In the genomic region with DNA sequence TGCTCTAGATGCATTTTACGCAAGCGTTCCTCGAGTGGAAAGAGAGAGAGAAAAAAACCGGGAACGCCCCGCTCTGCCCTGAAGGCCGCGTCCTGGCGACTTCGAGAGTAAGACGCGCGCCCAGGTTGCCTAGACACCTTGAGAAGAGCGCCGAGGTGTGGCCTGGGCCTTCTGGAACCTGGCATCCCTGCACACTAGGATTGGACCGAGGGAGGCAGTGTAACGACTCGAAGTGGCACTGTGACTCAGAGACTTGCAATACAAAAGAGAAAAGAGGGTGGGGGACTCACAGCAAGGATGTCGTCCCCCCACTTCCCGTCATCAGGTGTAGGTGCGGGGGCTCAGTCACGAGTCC, we compare ENCODE assay signal across 9 mouse cellular contexts. TPM values are rescaled to one million over a fixed set of nuclear protein-coding genes. Genes with fewer than 3 reads are reported as not detected.
DNase-seq lines count a peak whose midpoint lies in the region; ATAC-seq and TF ChIP-seq lines count a peak whose summit lies in the region.
"Had no signal": no experiment of that assay in that cellular context is flagged by ENCODE, and none has a peak within 500 bp of the region (broad histone marks: within the 10 kb centered on the region; RNA-seq: fewer than 3 reads in every experiment).

No protein-coding gene starts in this region.

- H3K4me1 ChIP-seq in ES-Bruce4 (ENCODE audit: control insufficient read depth, insufficient read depth, low read length): peaks cover 3% of the 10 kb centered on the region
- H3K4me1 ChIP-seq in hindbrain, embryonic 16.5 days (ENCODE audit: control insufficient read depth, insufficient read depth, low read depth, low read length): peaks cover 25% of the 10 kb centered on the region

- peak overlapping the region; percentile 34 for H3K4me2 ChIP-seq in hindbrain, embryonic 16.5 days (ENCODE audit: low read length)

- H3K27me3 ChIP-seq in ES-Bruce4 (ENCODE audit: control insufficient read depth, insufficient read depth, low read length, poor library complexity, severe bottlenecking): peaks cover 7% of the 10 kb centered on the region; the same call in 1 of the 2 replicates
- H3K27me3 ChIP-seq in hindbrain, embryonic 16.5 days (replicated peaks; ENCODE audit: control insufficient read depth, insufficient read depth, low read length): peaks cover 43% of the 10 kb centered on the region

- no peak overlapping the region for H3K9ac ChIP-seq in ES-Bruce4 (ENCODE audit: low read depth, poor library complexity, severe bottlenecking)
- no peak overlapping the region for H3K9ac ChIP-seq in hindbrain, embryonic 16.5 days (ENCODE audit: low read depth, low read length)

- 5% methylated on average over 22 of the region's 22 CpGs for WGBS in hindbrain, embryonic 16.5 days

- TF ChIP-seq CTCF in ES-Bruce4 (IDR thresholded peaks at IDR 0.05; ENCODE audit: low read depth, low read length): no peak

- H3K27ac ChIP-seq in ES-Bruce4 (ENCODE audit: insufficient read depth, low read length): no peak overlapping the region
- no peak overlapping the region for H3K27ac ChIP-seq in hindbrain, embryonic 16.5 days (ENCODE audit: low read depth, low read length)

- no peaks in the 10 kb centered on the region for H3K9me3 ChIP-seq in ES-Bruce4 (replicated peaks; ENCODE audit: control insufficient read depth, insufficient read depth, low read length, poor library complexity, severe bottlenecking)
- no peaks in the 10 kb centered on the region for H3K9me3 ChIP-seq in hindbrain, embryonic 16.5 days (ENCODE audit: control insufficient read depth, low read length)

- DNase-seq in ZHBTc4 (ENCODE audit: low read depth, low spot score): peak; percentile 60
- peak; percentile 28 for DNase-seq in lung, postnatal 14 days
- DNase-seq in ovary, adult 18-20 months (ENCODE audit: low spot score): no peak
- DNase-seq in c-Kit-positive CD71-positive TER-119-positive erythroid progenitor cells, embryonic 14.5 days (ENCODE audit: low spot score): no peak
- DNase-seq in cerebellum, postnatal 4 days (ENCODE audit: low spot score in 2 of 2): no peak
- no peak for DNase-seq in layer of hippocampus, postnatal 14 days (ENCODE audit: low spot score in 2 of 2)
- DNase-seq: gastrocnemius, postnatal 10 days had no signal

- peak overlapping the region; percentile 13 for H3K4me3 ChIP-seq in ES-Bruce4 (ENCODE audit: low read depth, low read length)
- H3K4me3 ChIP-seq in hindbrain, embryonic 16.5 days (ENCODE audit: low read length): peak overlapping the region; percentile 3; the same call in 1 of the 2 replicates

- no peak for ATAC-seq in hindbrain, embryonic 16.5 days

- no peak for TF ChIP-seq EP300 in ES-Bruce4 (IDR thresholded peaks at IDR 0.05; ENCODE audit: insufficient read depth, low read depth, low read length)

- TF ChIP-seq POLR2A in ES-Bruce4 (IDR thresholded peaks at IDR 0.05; ENCODE audit: insufficient read depth, low read length): no peak

- no peaks in the 10 kb centered on the region for H3K36me3 ChIP-seq in ES-Bruce4 (ENCODE audit: control insufficient read depth, insufficient read depth, low read length, poor library complexity, severe bottlenecking)
- H3K36me3 ChIP-seq in hindbrain, embryonic 16.5 days (ENCODE audit: control insufficient read depth, insufficient read depth, low read length): no peaks in the 10 kb centered on the region

RNA-seq across cellular contexts. Expression of a gene that starts 1.6 kb away (rescaled TPM):
- 1.6 and 1.7 TPM in 2 replicates for polyA plus RNA-seq in ES-Bruce4 (2011; ENCODE audit: insufficient read depth, insufficient read length, low read depth, missing spikeins)
- polyA plus RNA-seq in hindbrain, embryonic 16.5 days (2015; fragmentation: Nextera tagmentation; extraction: Ambion mirVana): 0.14 and 0.54 TPM in 2 replicates
- 100 to 1,000 TPM; 186 to 204 TPM for total RNA-seq in layer of hippocampus, postnatal 14 days (2021)

RNA-seq across cellular contexts. Expression of a gene that starts 16.4 kb away (rescaled TPM):
- polyA plus RNA-seq in ES-Bruce4 (2011; ENCODE audit: insufficient read depth, insufficient read length, low read depth, missing spikeins): 1.1 and 1.6 TPM in 2 replicates
- 1.6 and 1.7 TPM in 2 replicates for polyA plus RNA-seq in hindbrain, embryonic 16.5 days (2015; fragmentation: Nextera tagmentation; extraction: Ambion mirVana)
- 10 to 100 TPM in 1 of 2 experiments, 1 to 10 TPM in 1; 6.0 to 10.5 TPM for total RNA-seq in layer of hippocampus, postnatal 14 days (2021)
- total RNA-seq: gastrocnemius, postnatal 10 days had no signal

RNA-seq across cellular contexts. Expression of a gene that starts 43.6 kb away (rescaled TPM):
- polyA plus RNA-seq in ES-Bruce4 (2011; ENCODE audit: insufficient read depth, insufficient read length, low read depth, missing spikeins): 42.6 and 43.3 TPM in 2 replicates
- polyA plus RNA-seq in hindbrain, embryonic 16.5 days (2015; fragmentation: Nextera tagmentation; extraction: Ambion mirVana): 16.5 and 19.4 TPM in 2 replicates
- total RNA-seq in layer of hippocampus, postnatal 14 days (2021): 10 to 100 TPM; 18.3 to 18.7 TPM

RNA-seq across cellular contexts. Expression of a gene that starts 53.7 kb away (rescaled TPM):
- polyA plus RNA-seq in ES-Bruce4 (2011; ENCODE audit: insufficient read depth, insufficient read length, low read depth, missing spikeins): 38.4 and 45.2 TPM in 2 replicates
- polyA plus RNA-seq in hindbrain, embryonic 16.5 days (2015; fragmentation: Nextera tagmentation; extraction: Ambion mirVana): 28.5 and 30.0 TPM in 2 replicates
- 10 to 100 TPM; 61.3 to 62.1 TPM for total RNA-seq in layer of hippocampus, postnatal 14 days (2021)

Comparison
In these comparisons a context has a peak if more than half of its experiments do, and no peak if none do; other contexts are left out.
1. DNase-seq: peak in ZHBTc4 (single experiment) and lung, postnatal 14 days (single experiment); none in ovary, adult 18-20 months (single experiment), c-Kit-positive CD71-positive TER-119-positive erythroid progenitor cells, embryonic 14.5 days (single experiment), cerebellum, postnatal 4 days (0 of 2) and layer of hippocampus, postnatal 14 days (0 of 2).